Mouse (Mus musculus) naive thymus-derived CD4-positive, alpha-beta T cell, adult 2 months (primary cell): ENCODE results near the gene Rapgef4.
A peak's percentile ranks its signal among the peaks of the same experiment; 100 is the strongest.

Experiments used
- DNase-seq: peaks from one replicate; pipeline ENCODE4 v3.0.0-alpha.2; 2011; ENCODE audit warnings: low read depth

Rapgef4 gene

DNA sequence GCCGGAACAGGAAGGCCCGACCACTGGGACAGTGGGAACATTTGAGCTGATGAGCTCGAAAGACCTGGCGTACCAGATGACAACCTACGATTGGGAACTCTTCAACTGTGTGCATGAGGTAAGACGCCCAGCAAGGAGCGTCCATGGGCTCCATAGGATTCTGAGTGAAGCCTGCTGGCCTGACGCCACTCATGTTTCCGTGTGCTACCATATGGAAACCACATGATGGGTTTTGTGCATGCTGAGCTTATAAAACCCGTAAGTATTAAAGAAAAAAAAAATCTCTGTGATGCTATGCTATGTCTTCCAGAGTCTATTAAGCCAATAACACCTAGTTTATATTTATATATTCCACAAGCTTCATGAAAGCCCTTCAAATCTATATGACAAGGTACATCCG lies 253.0 kb downstream of the Rapgef4 start:
- DNase-seq = no peak

- DNase-seq = peak; percentile 74
These were observed 253.9 kb downstream of the Rapgef4 start for GRCm38 (mm10) chr2:72234943-72235342.

DNA sequence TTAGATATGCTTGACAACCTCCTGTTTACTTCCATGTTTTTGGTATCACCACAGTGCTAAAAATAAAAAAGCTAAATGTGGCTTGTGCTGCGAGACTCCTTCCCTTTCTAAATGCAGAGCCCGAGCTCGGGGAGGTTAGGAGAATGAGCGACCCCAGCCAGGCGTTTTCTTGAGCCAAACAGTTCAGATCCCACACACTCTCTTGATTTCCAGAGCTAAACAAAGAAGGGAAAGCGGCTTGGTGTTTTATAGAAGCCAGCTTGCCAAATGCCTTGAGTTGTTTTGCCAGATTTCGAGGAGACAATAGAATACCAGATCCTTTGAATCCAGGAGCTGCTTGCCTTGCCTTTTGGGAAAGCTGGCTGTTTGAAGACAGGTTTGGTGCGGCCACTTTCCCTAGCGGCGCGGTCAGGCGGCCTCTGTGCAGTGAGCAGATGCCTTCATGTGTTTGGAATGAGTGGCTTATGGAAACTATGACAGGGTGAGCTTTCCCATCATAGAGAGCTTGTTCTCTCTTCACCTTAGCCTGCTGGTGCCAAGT lies 254.4 kb downstream of the Rapgef4 start:
- no peak for DNase-seq

- no peak for DNase-seq
These were observed 257.4 kb downstream of the Rapgef4 start for GRCm38 (mm10) chr2:72238421-72238820.

DNA sequence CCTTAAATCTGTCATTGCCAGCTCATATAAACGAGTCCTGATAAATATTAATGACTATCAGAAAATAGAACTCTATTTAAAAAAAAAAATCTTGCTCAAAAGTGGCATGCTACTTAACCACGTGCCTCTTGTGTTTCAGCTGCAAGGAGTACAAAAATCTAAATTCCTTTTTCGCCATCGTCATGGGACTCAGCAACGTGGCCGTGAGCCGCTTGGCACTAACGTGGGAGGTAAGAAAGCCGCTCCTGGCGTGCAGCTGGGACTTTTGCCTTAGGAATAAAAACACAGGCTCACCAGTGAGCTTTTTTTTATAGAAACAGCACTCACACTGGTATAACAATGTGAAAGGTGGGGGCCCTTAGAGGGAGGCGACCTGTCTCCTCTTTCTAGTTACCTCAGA lies 257.9 kb downstream of the Rapgef4 start:
- DNase-seq = no peak

DNA sequence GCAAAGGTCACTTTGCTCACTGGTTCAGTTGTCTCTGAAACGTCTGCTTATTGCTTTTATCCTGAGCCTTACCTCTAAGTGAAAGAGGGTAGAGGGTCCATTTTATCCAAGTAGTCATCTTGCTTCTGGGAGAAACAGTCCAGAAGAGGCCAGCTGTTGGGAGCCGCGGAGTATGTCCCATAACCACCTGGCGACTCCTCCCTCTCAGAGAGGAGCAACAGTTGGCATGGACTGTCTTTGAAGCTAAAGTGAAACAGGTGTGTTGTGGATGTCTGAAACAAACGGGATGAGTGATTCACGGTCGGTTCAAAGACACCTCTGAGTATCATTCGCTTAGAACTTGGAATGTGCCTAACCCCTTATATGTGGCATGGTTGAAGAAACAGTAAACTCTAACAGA lies 258.4 kb downstream of the Rapgef4 start:
- DNase-seq = no peak

DNA sequence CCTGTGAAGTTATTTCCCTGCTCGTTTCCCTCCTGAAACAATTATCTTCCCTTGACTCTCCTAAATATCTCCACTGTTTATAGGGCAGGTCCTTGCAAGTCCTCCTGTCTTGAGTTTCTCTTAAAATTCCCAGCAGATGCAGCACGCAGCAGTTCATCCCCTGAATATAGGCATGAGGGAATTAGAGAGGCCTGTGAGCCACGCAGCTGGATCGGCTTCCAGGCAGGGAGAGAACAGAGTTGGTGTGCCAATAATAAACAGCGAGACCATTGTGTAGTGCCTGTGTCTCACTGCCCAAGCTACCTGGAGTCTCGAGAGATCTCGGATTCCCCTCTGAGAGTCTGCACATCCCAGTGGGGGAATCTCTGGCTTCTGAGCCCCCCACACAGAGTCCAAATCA lies 259.0 kb downstream of the Rapgef4 start:
- no peak for DNase-seq

DNA sequence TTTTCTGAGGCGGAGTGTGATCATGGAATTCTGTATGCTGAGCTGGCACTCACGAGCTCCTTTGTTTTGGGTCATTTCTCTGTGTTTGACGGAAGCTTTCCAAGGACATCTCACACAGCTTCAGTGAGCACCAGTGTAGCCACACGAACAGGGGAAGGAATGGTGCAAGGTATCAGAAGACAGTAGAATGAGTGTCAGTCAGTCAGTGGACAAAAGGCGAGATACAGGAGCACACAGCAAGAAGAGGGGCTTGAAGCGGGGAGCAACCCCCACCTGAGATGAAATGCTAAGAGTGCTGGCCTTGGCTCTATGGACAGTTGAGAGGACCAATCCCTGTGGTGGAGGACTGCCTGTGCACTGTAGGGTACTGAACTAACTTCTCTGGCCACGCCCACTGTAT lies 259.7 kb downstream of the Rapgef4 start:
- no peak for DNase-seq

DNA sequence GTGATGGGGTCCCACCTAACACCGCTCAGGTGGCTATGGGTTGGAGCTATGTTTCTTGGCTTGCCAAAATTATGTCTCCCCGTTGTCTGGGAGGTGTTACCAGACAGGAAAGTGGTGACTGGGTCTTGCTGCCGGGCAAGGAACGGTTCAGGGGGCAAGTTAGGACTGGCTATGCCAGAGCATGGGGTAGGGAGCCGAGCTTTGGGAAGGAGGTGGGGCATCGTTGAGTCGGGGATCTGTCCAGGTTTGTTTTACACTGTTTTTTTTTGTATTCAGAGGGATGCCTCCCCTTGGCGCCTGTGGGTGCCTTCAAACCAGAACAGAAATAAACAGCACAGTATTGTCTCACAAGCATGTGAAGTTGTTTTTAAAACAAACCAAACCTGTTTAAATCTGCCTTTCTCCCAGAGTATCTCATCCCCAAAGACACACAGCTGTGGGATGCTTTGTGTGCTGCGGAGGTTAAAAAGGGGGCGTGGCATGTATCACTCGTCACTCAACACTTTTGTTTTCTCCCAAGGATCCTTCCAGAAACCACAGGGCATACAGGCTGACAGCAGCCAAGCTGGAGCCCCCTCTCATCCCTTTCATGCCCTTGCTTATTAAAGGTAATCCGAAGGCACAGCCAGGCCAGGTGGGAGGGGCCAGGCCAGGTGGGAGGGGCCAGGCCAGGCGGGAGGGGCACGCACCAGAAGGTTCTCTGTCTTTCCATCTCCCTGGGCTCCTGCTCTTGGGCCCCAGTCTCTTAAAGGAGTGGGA lies 260.9 kb downstream of the Rapgef4 start:
- DNase-seq = no peak

GRCm38 (mm10) chr2:72242910-72243675 lies 262.1 kb downstream of the Rapgef4 start:
- no peak for DNase-seq

GRCm38 (mm10) chr2:72245631-72246030 lies 264.6 kb downstream of the Rapgef4 start:
- no peak for DNase-seq

DNA sequence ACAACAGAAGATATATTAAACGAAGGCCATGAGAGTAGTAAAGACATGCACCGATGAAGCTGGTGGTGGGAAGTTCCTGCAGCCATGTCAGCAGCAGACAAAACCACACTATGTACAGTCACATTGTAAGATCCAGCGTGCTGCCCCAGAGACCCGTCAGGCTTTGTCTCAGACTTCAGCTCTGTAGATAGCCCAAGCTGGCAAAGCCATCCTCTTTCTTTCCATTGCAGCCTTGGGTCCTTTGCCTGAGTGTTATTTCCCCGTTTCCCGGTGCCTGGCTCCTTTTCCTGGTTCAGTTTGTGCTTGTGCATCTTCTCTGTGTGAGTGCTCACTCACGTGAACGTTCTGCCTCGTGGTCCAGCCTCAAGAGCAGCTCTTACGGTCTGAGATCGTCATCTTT lies 265.3 kb downstream of the Rapgef4 start:
- no peak for DNase-seq

GRCm38 (mm10) chr2:72247819-72248218 lies 266.8 kb downstream of the Rapgef4 start:
- DNase-seq = no peak

DNA sequence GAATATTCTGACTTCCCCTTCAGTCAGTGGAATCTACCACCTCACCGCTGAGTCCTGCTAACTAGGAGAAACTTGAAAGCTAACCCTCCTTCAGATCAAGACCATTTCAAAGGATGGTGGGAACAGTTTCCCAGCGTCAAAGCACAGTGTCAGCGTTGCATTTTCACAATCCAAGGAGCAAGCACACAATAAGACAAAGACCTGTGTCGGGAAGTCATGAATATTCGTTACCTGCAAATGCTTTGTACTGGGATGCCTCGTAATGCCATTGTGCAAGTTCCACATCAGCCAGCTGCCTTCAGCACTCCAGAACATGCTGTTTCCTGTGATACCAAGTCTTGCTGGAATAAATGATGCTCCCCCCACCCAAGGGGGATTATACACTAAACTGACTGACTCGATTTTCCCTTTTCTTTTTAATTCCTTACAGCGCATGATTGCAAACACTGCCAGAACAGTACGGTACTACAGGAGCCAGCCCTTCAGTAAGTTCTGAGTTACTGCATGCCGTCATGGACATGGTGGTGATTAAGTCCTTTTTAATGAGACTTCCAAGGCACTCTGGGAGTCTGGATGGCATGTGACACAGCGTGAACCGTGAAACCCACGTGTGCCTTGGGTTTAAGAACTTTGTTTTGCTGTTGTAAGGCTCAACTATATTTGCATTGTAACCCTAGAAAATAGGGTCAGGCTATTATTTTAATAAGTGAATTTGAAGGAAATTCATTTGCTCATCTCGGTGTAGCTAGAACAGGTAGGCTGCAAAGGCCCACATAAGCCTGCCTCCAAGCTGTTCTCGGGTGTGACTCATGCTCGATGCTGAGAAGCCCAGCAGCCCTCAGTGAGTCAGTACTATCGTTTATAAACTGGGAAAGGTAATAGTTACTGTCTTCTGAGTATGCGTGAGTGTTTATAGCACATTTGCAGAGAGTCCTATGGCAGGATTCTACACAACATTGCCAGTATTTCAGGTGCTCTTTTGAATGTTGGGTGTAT lies 271.8 kb downstream of the Rapgef4 start:
- DNase-seq = no peak

GRCm38 (mm10) chr2:72253882-72254281 lies 272.8 kb downstream of the Rapgef4 start:
- no peak for DNase-seq

GRCm38 (mm10) chr2:72254813-72255582 lies 274.0 kb downstream of the Rapgef4 start:
- DNase-seq = no peak

DNA sequence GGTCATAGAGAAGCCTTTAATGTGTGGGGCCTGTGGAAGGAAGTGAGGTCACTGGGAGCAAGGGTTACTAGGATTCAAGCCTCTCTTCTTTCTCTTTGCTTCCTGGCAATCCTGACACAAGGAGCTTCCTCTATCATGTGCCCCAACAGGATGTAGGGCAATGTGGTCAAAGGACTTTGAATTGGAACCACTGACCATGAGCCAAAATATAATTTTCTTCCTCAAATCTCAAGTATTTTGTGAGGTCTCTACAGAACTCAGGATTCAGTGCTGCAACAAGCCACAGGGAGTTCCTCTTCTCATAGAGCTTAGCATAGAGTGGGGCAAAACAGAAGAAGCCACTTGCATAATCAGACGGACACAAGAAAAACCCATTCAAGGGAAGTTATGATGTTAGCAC lies 279.7 kb downstream of the Rapgef4 start:
- DNase-seq = no peak

DNA sequence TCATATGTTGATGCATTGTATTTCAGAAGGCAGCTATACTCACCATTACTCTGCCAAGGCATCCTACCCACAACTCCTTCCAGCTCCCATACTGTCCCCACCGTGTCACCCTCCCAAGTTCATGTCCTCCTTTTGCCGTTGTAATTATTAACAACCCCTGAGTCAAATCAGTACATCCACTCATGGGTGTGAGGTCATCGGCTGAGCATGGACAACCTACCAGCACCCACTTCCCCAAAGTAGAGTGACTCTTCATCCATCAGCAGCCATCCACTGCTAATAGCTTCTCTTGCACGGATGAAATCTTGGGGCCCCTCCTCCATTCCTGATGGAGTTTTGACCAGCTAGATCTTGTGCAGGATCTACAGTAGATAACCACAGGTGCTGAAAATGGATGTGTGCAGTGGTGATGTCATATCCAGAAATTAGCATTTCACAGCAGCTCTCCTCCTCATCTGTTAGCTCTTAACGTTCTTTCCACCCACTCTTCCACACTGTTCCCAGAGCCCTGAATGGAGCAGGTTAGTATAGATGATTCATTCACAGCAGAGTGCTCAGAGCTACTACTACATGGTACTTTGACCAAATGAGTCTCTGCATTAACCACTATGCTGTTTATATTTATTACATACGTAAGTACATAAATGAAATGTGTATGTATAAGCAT lies 281.9 kb downstream of the Rapgef4 start:
- no peak for DNase-seq

- DNase-seq = no peak
These were observed 286.4 kb downstream of the Rapgef4 start for GRCm38 (mm10) chr2:72267390-72267789.

- DNase-seq = no peak
These were observed 288.8 kb downstream of the Rapgef4 start for GRCm38 (mm10) chr2:72269651-72270341.
